Mouse (Mus musculus) midbrain, embryonic 10.5 days (tissue): ENCODE measurements around the gene Ppp2r2c. TPM values are rescaled to one million over a fixed set of nuclear protein-coding genes. Genes with fewer than 3 reads are reported as not detected.

ENCODE experiments used
- DNase-seq: peaks from one replicate; pipeline ENCODE4 v3.0.0-alpha.2; 2017; ENCODE audit warnings: low spot score
- H3K27ac ChIP-seq: fragments of 300-500 bp; sonication (generic); replicated peaks from 2 replicates; pipeline ENCODE4 v1.5.1; 2016; ENCODE audit warnings: mild to moderate bottlenecking
- H3K27me3 ChIP-seq: fragments of 300-500 bp; sonication (generic); 2 replicates; pipeline ENCODE4 v1.6.1; 2016; ENCODE audit warnings: low read depth, mild to moderate bottlenecking; ENCODE audit not compliant: poor library complexity, severe bottlenecking
- H3K36me3 ChIP-seq: fragments of 300-500 bp; sonication (generic); 2 replicates; pipeline ENCODE4 v1.6.1; 2016; ENCODE audit warnings: mild to moderate bottlenecking, moderate library complexity
- H3K4me1 ChIP-seq: fragments of 300-500 bp; sonication (generic); 2 replicates; pipeline ENCODE4 v1.6.1; 2016
- H3K4me3 ChIP-seq: fragments of 300-500 bp; sonication (generic); 2 replicates; pipeline ENCODE4 v1.5.1; 2016; ENCODE audit warnings: mild to moderate bottlenecking, moderate library complexity
- H3K9me3 ChIP-seq: fragments of 300-500 bp; sonication (generic); replicated peaks from 2 replicates; pipeline ENCODE4 v1.6.1; 2016; ENCODE audit warnings: mild to moderate bottlenecking
- WGBS: fragments of 180-500 bp; shearing (Covaris S2); methylation state at CpG from one replicate; pipeline ENCODE4 v1.1.7; 2016; 5-methylcytosine and 5-hydroxymethylcytosine counted together
- polyA plus RNA-seq: library from polyadenylated mRNA; unstranded; fragments of >200 nt; fragmentation: Nextera tagmentation; extraction: Ambion mirVana; gene quantifications from 2 replicates; pipeline ENCODE4 v1.2.1, GENCODE M21; 2016

Gene Ppp2r2c
- polyA plus RNA-seq, 1 experiment from 2014 or later, result 0.48 TPM

DNA sequence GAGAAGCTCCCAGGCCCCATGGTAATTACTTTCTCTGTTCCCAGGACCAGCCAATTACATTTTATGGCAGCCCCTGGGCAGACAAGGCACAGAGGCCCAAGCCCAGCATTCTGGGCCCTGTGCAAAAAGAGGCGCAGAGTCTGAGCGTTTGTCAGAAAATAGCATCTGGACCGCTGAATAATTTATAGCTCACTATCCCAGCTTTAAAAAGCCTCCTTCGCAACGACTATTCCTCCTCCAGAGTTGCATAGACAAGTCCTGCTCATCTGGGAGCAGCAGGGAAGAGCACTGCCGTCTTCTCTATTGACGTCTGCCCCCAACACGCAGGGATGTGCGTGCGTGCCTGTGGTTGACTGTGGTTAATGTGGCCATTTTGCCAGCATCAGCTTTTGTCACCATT, 23.8 kb upstream of the Ppp2r2c start:
- no peaks in the 10 kb centered on the region for H3K4me1 ChIP-seq
- H3K27ac ChIP-seq, result no peak overlapping the region
- 88% methylated on average over 10 of the region's 10 CpGs for WGBS
- no peaks in the 10 kb centered on the region for H3K27me3 ChIP-seq
- no peaks in the 10 kb centered on the region for H3K36me3 ChIP-seq
- H3K9me3 ChIP-seq, result no peaks in the 10 kb centered on the region
- no peak overlapping the region for H3K4me3 ChIP-seq
- DNase-seq, result no peak

GRCm38 (mm10) chr5:36851572-36851971, 16.7 kb upstream of the Ppp2r2c start:
- Histone ChIP-seq H3K36me3 (no peaks in the 10 kb centered on the region), H3K27me3 (no peaks in the 10 kb centered on the region), H3K9me3 (no peaks in the 10 kb centered on the region), H3K4me3 (no peak overlapping the region), H3K4me1 (peaks cover 14% of the 10 kb centered on the region), H3K27ac (no peak overlapping the region)
- WGBS, result 71% methylated on average over 4 of the region's 4 CpGs
- no peak for DNase-seq

- Histone ChIP-seq H3K9me3 (no peaks in the 10 kb centered on the region), H3K27me3 (no peaks in the 10 kb centered on the region), H3K4me3 (no peak overlapping the region), H3K4me1 (peaks cover 11% of the 10 kb centered on the region), H3K27ac (no peak overlapping the region), H3K36me3 (no peaks in the 10 kb centered on the region)
- WGBS, result 84% methylated on average over 3 of the region's 3 CpGs
- DNase-seq, result no peak
Observed at GRCm38 (mm10) chr5:36855180-36855579, 13.1 kb upstream of the Ppp2r2c start.

- Histone ChIP-seq H3K27ac (no peak overlapping the region), H3K4me1 (peaks cover 7% of the 10 kb centered on the region), H3K9me3 (no peaks in the 10 kb centered on the region), H3K27me3 (no peaks in the 10 kb centered on the region), H3K36me3 (no peaks in the 10 kb centered on the region), H3K4me3 (no peak overlapping the region)
- DNase-seq, result no peak
- 92% methylated on average over 7 of the region's 7 CpGs for WGBS
Observed at GRCm38 (mm10) chr5:36856529-36856928, 11.8 kb upstream of the Ppp2r2c start.

DNA sequence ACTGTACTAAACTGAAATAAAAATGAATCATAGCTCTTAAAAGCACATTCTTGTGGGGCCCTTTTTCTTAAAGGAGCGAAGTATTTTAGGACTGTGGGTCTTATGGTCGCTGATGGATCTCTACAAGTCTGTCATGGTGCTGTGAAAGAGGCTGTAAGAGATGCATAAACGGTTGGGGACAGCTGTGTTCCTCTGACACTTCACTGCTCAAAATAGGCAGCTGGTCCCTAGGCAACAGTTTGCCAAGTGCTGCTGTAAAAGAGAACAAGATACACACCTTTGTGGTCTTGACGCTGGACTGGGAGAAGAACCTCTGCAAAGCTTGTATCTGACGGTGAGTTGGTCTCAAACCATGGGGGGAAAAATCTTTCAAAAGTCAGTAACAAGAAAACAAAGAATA, 10.8 kb upstream of the Ppp2r2c start:
- Histone ChIP-seq H3K4me1 (no peaks in the 10 kb centered on the region; the same call in 1 of the 2 replicates), H3K9me3 (no peaks in the 10 kb centered on the region), H3K36me3 (no peaks in the 10 kb centered on the region), H3K27ac (no peak overlapping the region), H3K4me3 (no peak overlapping the region), H3K27me3 (no peaks in the 10 kb centered on the region)
- DNase-seq, result no peak
- 81% methylated on average over 5 of the region's 5 CpGs for WGBS

DNA sequence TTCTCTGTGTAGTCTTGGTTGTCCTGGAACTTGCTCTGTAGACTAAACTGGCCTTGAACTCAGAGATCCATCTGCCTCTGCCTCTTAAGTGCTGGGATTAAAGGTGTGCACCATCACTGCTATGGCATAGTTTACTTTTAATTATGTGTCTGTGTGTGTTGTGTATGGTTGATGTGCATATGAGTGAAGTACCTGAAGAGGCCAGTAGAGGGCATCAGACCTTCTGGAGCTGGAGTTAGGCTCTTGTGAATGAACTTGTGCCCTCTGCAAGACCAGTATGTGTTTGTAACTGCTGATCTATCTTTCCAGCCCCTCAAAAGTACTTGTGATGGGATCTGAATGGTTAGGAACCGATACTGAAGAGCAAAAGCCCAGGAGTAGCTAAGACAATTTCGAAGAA, 7.2 kb upstream of the Ppp2r2c start:
- Histone ChIP-seq H3K4me3 (no peak overlapping the region), H3K9me3 (no peaks in the 10 kb centered on the region), H3K27ac (no peak overlapping the region), H3K27me3 (peaks cover 28% of the 10 kb centered on the region), H3K36me3 (no peaks in the 10 kb centered on the region), H3K4me1 (no peaks in the 10 kb centered on the region)
- DNase-seq, result no peak
- 86% methylated on average over 2 of the region's 2 CpGs for WGBS

DNA sequence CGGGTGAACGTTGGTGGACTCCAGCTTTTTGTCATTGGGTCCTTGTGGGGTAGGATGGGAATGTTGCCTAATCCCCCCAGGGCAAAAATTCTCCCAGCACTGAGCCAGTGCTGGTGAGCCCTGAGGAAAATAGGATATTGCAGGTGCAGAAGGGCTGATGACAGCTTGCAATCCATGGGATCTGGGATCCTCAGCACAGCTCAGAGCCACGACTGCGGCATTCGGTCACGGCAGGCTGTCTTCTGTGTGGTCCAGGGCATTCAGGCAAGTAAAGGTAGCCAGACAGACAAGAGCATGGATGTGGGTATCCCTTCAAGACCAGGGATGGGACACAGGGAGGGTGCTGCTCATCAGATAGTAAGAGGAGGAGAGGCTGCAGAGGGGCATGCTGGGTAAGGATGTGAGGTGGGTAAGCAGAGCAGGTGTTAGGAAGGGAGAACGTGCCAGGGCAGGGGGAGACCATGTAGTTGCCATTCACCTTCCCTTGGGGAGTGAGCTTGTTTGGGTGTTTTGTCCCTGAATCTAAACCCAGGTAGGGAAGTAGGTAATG, 1.5 kb upstream of the Ppp2r2c start:
- no peaks in the 10 kb centered on the region for H3K36me3 ChIP-seq
- no peak overlapping the region for H3K27ac ChIP-seq
- H3K4me3 ChIP-seq, result no peak overlapping the region
- no peaks in the 10 kb centered on the region for H3K9me3 ChIP-seq
- peaks cover 85% of the 10 kb centered on the region for H3K27me3 ChIP-seq
- 68% methylated on average over 7 of the region's 7 CpGs for WGBS
- DNase-seq, result no peak
- peaks cover 25% of the 10 kb centered on the region for H3K4me1 ChIP-seq

GRCm38 (mm10) chr5:36867561-36867960, 752 bp upstream of the Ppp2r2c start:
- WGBS, result 6% methylated on average over 6 of the region's 6 CpGs
- Histone ChIP-seq H3K27me3 (peaks cover 93% of the 10 kb centered on the region), H3K9me3 (no peaks in the 10 kb centered on the region), H3K4me1 (peaks cover 25% of the 10 kb centered on the region), H3K4me3 (no peak overlapping the region; the same call in 1 of the 2 replicates), H3K27ac (no peak overlapping the region), H3K36me3 (no peaks in the 10 kb centered on the region)
- DNase-seq, result no peak

DNA sequence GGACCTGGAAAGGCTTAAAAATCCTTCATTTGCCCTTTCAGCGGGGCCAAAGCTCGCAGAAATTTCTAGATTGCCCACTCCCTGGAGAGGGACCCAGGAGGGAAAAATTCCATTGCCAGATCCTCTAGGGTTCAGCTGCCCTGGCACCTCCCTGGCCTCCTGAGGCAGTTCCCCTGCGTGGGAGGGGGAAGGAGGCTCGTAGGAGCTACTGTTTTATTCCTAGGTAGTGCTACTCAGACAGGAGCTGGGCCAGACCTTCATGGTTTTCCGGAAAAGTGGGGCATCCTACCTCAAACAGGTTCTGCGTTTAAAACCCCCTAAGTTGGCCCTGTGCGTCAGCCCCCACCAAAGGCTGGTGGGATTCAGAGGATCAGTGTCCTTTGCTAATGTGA, 869 bp downstream of the Ppp2r2c start:
- WGBS, result 2% methylated on average over 7 of the region's 7 CpGs
- Histone ChIP-seq H3K27me3 (peaks cover 99% of the 10 kb centered on the region), H3K4me3 (peak overlapping the region; percentile 59), H3K4me1 (peaks cover 25% of the 10 kb centered on the region), H3K9me3 (no peaks in the 10 kb centered on the region), H3K27ac (no peak overlapping the region), H3K36me3 (no peaks in the 10 kb centered on the region)
- no peak for DNase-seq

DNA sequence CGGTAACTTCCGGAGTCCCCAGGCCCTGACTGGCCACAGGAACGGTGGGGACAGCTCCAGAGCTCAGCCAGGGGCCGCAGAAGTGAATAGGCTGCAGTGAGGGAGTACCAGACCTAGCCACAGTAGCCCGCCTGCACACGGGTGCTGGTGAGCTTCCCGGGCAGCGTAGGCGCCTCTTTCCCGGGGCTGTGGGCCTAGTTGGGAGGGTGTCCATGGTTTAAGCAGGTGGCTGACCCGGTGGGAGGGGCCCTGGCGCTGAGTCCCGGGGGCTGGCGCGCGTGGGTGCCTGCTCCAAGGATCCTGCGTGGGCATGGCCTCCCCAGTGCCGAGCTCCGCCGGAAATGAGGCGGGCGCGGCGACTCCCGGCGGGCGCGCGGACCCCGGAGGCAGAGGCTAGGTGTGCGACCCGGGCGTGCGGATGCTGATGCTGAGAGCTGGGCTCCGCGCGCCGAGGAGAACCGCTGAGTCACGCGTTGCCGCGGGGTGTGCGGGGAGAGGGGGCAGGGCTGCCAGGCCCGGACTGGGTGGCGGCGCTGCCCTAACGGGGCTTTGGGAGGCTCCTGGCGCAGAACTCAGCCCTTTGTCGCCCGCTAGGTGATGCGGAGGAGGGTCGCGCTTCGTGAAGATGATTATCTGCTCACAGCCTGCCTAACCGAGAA, 1.4 kb downstream of the Ppp2r2c start:
- Histone ChIP-seq H3K27me3 (peaks cover 99% of the 10 kb centered on the region), H3K36me3 (no peaks in the 10 kb centered on the region), H3K4me3 (peak overlapping the region; percentile 59), H3K27ac (no peak overlapping the region; the same call in 1 of the 2 replicates), H3K4me1 (peaks cover 25% of the 10 kb centered on the region), H3K9me3 (no peaks in the 10 kb centered on the region)
- peak; percentile 50 for DNase-seq
- under 1% methylated on average over 56 of the region's 56 CpGs for WGBS

GRCm38 (mm10) chr5:36870916-36871315, 2.6 kb downstream of the Ppp2r2c start:
- no peaks in the 10 kb centered on the region for H3K9me3 ChIP-seq
- no peak for DNase-seq
- H3K27ac ChIP-seq, result no peak overlapping the region
- no peaks in the 10 kb centered on the region for H3K36me3 ChIP-seq
- H3K27me3 ChIP-seq, result peaks cover 87% of the 10 kb centered on the region
- no peak overlapping the region for H3K4me3 ChIP-seq
- H3K4me1 ChIP-seq, result peaks cover 25% of the 10 kb centered on the region
- 81% methylated on average over 6 of the region's 6 CpGs for WGBS

- peaks cover 10% of the 10 kb centered on the region for H3K4me1 ChIP-seq
- no peaks in the 10 kb centered on the region for H3K9me3 ChIP-seq
- DNase-seq, result no peak
- H3K4me3 ChIP-seq, result no peak overlapping the region
- peaks cover 36% of the 10 kb centered on the region for H3K27me3 ChIP-seq
- WGBS, result 82% methylated on average over 4 of the region's 4 CpGs
- no peaks in the 10 kb centered on the region for H3K36me3 ChIP-seq
- no peak overlapping the region for H3K27ac ChIP-seq
Observed at GRCm38 (mm10) chr5:36875956-36876355, 7.6 kb downstream of the Ppp2r2c start.

GRCm38 (mm10) chr5:36876777-36877396, 8.6 kb downstream of the Ppp2r2c start:
- Histone ChIP-seq H3K36me3 (no peaks in the 10 kb centered on the region), H3K4me1 (peaks cover 10% of the 10 kb centered on the region), H3K4me3 (no peak overlapping the region), H3K27ac (no peak overlapping the region), H3K27me3 (peaks cover 27% of the 10 kb centered on the region), H3K9me3 (no peaks in the 10 kb centered on the region)
- 58% methylated on average over 7 of the region's 7 CpGs for WGBS
- no peak for DNase-seq
